Mouse (Mus musculus) 3134 (cell line): ENCODE measurements around the gene Dlgap1.

ENCODE experiments used
- DNase-seq: peaks from one replicate; pipeline ENCODE4 v3.0.0-alpha.2; 2011; ENCODE audit warnings: low spot score; ENCODE audit not compliant: insufficient read length; ENCODE audit errors: extremely low read depth

Gene Dlgap1

GRCm38 (mm10) chr17:70706976-70707818 lies 738.3 kb downstream of the Dlgap1 start:
- peak; percentile 78 for DNase-seq

DNA sequence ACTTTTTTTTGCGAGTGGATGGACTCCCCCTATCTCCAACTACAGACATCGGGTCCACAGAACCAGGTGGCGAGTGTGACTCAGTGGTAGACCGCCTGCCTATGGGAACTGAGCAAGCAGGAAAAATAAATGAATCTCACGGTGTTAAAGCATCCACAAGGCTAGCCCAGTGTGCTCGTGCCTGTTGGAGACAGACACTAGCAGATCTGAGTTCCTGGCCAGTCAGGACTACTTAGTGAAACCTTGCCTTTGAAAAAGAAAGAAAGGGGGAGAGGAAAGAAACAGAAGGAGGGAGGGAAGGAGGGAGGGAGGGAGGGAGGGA lies 738.9 kb downstream of the Dlgap1 start:
- DNase-seq, result no peak

DNA sequence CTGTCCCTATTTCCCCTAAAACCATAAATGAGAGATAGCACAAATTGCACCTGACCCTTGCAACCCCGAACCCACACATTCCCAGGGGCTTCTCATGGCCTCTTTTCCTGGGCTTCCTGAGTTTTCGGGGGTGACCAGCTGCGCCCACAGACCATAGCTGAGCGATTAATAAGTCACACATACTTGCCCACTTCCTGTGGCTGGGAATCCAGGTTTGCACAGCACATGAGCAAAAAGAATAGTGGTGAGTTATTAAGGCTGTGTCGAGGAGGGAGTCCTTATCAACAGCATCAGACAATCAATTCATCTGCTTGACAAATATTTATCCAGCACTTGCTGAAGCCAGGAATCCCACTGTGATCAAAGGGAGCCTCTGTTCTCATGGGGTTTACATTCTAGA lies 740.7 kb downstream of the Dlgap1 start:
- DNase-seq, result peak; percentile 36

- no peak for DNase-seq
Observed at GRCm38 (mm10) chr17:70713470-70713869, 744.6 kb downstream of the Dlgap1 start.

- peak; percentile 81 for DNase-seq
Observed at GRCm38 (mm10) chr17:70719684-70720324, 750.9 kb downstream of the Dlgap1 start.

DNA sequence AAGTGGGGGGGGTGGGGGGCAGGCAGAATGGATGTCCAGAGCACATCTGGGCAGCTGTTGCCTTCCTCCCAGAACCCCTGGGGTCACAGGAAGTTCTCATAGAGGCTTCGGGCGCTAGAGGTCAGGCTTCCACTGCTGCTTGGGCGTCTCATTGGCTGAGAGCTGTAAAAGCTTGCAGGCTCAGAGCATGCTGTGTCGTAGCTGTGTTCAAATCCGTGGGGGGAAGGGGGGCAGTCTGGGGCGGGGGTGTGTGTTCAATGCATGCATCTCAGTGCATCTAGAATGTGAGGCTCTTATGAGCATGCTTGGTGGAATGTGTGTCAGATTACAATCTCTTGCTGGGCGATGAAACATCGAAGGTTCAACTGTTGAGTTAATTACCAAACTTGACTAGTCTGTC lies 751.9 kb downstream of the Dlgap1 start:
- DNase-seq, result peak; percentile 85

GRCm38 (mm10) chr17:70722146-70722545 lies 753.3 kb downstream of the Dlgap1 start:
- peak; percentile 60 for DNase-seq

DNA sequence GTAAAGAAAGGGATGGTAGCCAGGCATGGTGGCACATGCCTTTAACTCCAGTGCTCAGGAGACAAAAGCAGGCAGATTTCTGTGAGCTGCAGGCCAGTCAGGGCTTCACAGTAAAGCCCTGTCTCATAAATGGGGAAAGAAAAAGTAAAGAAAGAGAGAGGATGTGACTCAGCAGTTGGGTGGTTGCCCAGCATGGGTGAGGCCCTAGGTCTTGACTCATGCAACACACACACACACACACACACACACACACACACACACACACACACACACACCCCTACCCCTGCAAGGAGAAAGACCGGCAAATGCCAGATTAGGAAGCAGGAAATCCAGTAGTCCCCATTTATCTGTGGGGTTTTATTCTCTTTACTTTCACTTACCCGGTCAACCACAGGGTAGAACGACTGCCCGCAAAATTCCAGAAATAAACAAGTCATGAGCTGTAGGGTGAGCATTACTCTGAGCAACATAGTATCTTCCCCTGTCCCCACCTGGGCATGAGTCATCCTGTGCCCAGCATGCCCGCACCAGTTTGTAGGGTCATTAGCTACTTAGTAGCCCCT lies 759.9 kb downstream of the Dlgap1 start:
- peak; percentile 90 for DNase-seq

- DNase-seq, result no peak
Observed at GRCm38 (mm10) chr17:70734728-70735127, 765.9 kb downstream of the Dlgap1 start.

GRCm38 (mm10) chr17:70735396-70735795 lies 766.5 kb downstream of the Dlgap1 start:
- no peak for DNase-seq

DNA sequence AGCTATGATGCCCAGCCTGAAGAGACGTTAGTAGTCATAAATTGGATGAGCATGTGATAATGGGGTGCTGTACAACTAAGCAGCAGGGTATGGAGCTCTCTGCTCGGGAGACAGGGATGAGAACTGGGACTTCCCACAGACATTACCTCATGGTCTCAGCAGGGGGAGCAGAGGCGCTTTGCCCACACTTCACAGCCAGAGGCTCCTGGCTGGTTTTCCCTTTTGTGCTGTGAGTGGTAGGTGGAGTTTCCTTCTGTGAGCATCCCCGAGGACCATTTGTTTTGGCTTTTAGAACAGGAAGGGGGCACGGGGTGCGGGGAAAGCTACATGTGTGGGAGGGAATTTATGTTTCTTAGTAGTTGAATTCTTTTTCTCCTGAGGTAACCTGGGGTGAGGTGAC lies 768.6 kb downstream of the Dlgap1 start:
- DNase-seq, result peak; percentile 72

DNA sequence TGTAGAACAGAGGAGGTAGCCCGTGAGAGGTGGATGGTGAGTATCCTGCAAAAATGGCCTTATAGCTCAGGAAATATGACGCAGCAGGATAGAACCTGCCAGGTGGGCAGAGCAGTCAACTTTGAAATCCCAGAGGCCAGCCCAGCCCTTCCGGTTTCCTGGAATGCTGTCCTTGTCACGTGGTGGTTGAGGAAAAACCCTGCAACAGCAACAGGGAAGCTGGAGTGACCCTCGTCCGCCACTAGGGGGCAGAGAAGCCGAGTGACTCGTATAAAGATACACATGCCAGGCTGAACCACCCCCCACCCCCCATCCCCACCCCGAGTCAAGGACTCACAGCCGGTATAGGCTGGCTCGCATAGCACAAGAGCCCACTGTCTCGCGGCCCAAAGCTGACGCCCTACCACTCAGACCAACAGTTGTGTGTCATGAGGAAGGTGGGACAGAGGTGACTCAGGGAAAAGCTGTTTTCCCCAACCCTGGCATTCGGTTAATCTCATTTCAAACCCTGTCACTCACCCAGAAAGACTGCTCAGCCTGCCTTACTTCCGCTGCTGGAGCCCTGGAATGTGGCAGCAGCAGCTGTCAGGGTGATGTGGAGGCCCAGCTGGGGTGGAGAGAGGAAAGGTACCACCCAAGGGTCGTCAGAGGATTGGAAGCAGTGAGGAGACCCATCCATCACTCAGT lies 769.4 kb downstream of the Dlgap1 start:
- peak; percentile 92 for DNase-seq

DNA sequence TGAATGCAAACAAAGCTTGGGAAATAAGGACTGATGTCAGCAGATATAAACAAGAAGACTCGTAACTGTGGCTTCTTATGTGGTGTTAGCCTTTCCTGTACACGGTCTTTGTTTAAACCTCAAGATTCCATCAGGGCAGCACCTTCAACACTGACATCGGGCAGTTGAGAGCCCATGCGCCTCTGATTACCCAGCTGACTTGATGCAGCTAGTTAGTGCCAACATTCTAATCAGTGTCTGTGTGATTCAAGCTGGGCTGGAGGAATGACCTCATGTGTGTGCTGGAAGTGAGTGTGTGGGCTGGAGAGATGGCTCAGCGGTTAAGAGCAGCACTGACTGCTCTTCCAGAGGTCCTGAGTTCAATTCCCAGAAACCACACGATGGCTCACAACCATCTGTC lies 770.5 kb downstream of the Dlgap1 start:
- DNase-seq, result peak; percentile 80

DNA sequence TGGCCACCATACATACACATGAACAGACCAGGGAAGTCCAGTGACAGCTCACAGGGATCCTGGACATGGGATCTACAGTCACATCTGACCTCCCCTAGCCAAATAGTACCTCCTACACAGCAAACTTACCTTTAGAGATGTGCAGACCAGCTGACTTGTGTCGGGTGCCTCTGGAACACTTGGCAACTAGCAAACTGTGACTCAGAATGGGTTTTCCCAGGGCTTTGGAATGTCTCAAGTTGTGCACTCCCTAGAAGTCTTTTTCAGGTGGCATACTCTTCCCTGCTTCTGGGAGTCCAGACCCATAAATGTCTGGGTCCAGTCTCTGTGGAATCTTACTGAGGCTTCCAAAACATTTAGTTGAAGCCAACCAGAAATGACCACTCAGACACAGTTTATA lies 772.8 kb downstream of the Dlgap1 start:
- no peak for DNase-seq

- DNase-seq, result no peak
Observed at GRCm38 (mm10) chr17:70744570-70745153, 775.8 kb downstream of the Dlgap1 start.

- DNase-seq, result no peak
Observed at GRCm38 (mm10) chr17:70745385-70745784, 776.5 kb downstream of the Dlgap1 start.

DNA sequence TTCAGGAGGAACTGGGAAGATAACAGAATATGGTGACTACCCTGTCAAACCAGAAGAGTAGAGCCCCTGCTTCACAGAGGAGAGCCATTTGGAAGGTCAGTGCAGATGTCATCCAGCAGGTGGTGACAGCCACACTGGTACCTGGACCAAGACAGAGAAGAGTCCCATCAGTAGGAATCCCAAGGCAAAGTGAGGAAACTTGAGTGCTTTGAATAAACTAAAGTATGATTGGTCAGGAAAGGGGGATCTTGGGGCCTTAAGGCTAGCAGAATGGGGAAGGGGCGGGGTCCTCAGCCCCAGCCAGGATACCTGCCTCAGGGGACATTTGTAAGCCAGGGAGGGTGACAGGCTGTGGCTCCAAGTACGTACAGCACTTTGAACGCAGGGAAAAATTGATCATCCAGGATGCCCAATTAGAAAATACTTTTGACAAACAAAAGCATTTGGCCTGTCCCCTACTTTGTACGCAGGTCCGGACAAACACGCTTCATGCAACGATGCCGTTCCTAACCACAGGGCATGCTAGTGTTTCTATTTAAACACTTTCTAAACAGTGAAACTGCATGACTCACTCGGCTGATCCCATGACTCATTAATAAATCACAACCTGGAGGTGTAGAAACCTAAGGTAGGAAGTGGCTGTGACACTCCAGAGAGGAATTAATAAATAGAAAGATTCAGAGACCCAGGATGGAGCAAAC lies 777.7 kb downstream of the Dlgap1 start:
- DNase-seq, result peak; percentile 77

GRCm38 (mm10) chr17:70747731-70748475 lies 779.0 kb downstream of the Dlgap1 start:
- peak; percentile 76 for DNase-seq

DNA sequence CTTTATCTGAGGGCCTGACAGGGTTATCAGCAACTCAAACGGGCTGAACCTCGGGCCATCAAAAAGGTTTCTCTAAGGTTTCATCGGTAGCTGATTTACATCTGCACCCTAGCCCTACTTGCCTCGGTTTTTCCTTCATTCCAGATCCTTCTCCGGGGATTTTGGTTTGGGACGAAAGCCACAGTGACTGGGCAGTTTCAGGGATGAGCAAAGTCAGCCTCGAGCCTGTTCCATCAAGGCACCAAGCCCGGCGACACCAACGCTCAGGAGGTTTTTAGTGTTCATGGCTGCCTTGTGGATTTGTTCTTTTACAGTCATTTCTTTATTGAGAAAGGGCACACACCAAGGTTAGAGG lies 779.6 kb downstream of the Dlgap1 start:
- no peak for DNase-seq
